Mouse (Mus musculus) T-cell, adult 2 months (primary cell): ENCODE data around the gene Brip1.
"Not testable (repeated sequence)": the region's sequence is repeated elsewhere in the genome, so short reads cannot be mapped to it uniquely, and the experiment has no call there.

Experiments used
- DNase-seq: peaks from one replicate; pipeline ENCODE4 v3.0.0; 2022; ENCODE audit warnings: low spot score

Gene Brip1

GRCm38 (mm10) chr11:86201037-86201786 lies at the start of gene Brip1:
Brip1 (minus strand) TSS chr11:86201193.
- peak; percentile 93 for DNase-seq

GRCm38 (mm10) chr11:86232446-86232845 lies 31.5 kb upstream of the Brip1 start:
- no peak for DNase-seq

GRCm38 (mm10) chr11:86231781-86232350 lies 30.9 kb upstream of the Brip1 start:
- no peak for DNase-seq

- DNase-seq = no peak
Measured at GRCm38 (mm10) chr11:86226646-86227180, 25.7 kb upstream of the Brip1 start.

GRCm38 (mm10) chr11:86225761-86226160 lies 24.8 kb upstream of the Brip1 start:
- no peak for DNase-seq

GRCm38 (mm10) chr11:86211803-86212202 lies 10.8 kb upstream of the Brip1 start:
- DNase-seq = no peak

- no peak for DNase-seq
Measured at GRCm38 (mm10) chr11:86209123-86209522, 8.1 kb upstream of the Brip1 start.

GRCm38 (mm10) chr11:86205876-86206275 lies 4.9 kb upstream of the Brip1 start:
- DNase-seq = no peak

- DNase-seq = no peak
Measured at GRCm38 (mm10) chr11:86205031-86205430, 4.0 kb upstream of the Brip1 start.

- no peak for DNase-seq
Measured at GRCm38 (mm10) chr11:86201901-86202675, 1.1 kb upstream of the Brip1 start.

- DNase-seq = no peak
Measured at GRCm38 (mm10) chr11:86200460-86201021, 452 bp downstream of the Brip1 start.

- DNase-seq = no peak
Measured at GRCm38 (mm10) chr11:86199733-86200132, 1.3 kb downstream of the Brip1 start.

- DNase-seq = not testable (repeated sequence)
Measured at GRCm38 (mm10) chr11:86185224-86185623, 15.8 kb downstream of the Brip1 start.

- DNase-seq = no peak
Measured at GRCm38 (mm10) chr11:86175833-86176232, 25.2 kb downstream of the Brip1 start.

GRCm38 (mm10) chr11:86174173-86174572 lies 26.8 kb downstream of the Brip1 start:
- peak; percentile 38 for DNase-seq

GRCm38 (mm10) chr11:86170743-86171142 lies 30.2 kb downstream of the Brip1 start:
- no peak for DNase-seq

GRCm38 (mm10) chr11:86160251-86160650 lies 40.7 kb downstream of the Brip1 start:
- no peak for DNase-seq

- no peak for DNase-seq
Measured at GRCm38 (mm10) chr11:86158950-86159349, 42.0 kb downstream of the Brip1 start.

GRCm38 (mm10) chr11:86155638-86156037 lies 45.4 kb downstream of the Brip1 start:
- DNase-seq = no peak

- no peak for DNase-seq
Measured at GRCm38 (mm10) chr11:86131324-86131723, 69.7 kb downstream of the Brip1 start.

- DNase-seq = no peak
Measured at GRCm38 (mm10) chr11:86117078-86117869, 83.7 kb downstream of the Brip1 start.

GRCm38 (mm10) chr11:86115955-86116354 lies 85.0 kb downstream of the Brip1 start:
- no peak for DNase-seq
